Mouse (Mus musculus): Measurements from ENCODE around the gene Arhgap31.
"Not testable (repeated sequence)": the region's sequence is repeated elsewhere in the genome, so short reads cannot be mapped to it uniquely, and the experiment has no call there.

Gene Arhgap31

DNA sequence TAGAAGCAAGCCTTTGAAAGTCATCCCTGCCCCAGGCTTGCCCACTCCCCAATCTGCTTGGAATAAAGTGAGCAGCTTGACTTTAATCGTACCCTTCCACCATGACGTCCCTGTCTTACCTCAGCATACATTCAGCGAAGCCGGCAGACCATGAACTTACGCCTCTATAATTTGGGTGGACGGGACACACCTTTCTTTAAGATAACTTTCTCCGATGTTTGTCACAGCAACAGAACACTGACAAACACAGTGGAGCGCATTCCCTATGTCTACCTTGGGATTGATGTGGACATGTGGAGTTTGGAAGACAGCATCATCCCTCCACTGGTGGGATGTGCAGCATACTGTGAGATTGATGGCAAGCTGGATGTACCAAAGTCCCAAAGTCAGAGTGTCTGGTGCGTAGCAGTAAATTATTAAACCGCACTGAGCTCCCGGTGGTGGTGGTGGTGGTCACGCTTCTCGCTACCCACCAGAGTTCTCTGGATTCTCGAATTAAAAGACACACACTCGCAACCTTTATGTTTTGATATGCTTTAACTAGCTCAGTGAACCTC lies 15.6 kb upstream of the Arhgap31 start:
- DNase-seq (ENCODE audit: low spot score): no peak

DNA sequence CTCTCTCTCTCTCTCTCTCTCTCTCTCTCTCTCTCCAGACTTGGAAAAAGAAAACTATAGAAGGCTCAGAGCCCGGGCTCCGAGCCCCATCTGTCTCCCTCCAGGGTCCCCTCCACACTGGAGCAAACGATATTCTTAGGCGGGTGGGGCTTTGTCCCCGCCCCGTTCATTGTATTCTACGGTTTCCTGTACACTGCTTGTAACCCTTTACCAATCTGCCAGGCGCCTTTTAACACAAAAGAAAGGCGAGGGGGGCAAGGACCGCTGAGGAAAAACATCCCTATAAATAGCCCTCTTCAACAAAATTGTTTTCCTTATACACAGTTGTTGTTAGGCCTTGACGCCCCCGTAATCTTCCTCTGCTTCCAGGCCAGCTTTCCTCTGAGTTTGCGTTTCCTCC lies 11.9 kb upstream of the Arhgap31 start:
- DNase-seq (ENCODE audit: low spot score): no peak

DNA sequence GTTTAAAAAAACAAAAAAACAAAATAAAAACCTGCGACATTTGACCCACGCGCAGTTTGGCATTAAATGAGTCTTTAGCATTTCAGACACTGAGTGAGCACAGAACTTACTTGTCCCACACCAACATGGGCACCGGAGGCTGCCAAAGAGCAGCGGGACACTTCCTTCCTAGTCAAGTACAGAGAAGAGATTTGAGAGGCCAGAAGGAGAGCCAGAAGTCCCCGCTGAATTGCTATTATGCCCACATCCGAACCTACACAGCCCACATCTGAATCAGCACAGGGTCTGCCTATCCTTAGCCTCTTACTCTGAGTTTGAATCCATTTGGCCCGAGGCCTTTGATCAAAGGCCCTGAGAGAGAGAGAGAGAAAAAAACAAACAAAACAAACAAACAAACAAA lies 11.2 kb upstream of the Arhgap31 start:
- no peak for DNase-seq (ENCODE audit: low spot score)

DNA sequence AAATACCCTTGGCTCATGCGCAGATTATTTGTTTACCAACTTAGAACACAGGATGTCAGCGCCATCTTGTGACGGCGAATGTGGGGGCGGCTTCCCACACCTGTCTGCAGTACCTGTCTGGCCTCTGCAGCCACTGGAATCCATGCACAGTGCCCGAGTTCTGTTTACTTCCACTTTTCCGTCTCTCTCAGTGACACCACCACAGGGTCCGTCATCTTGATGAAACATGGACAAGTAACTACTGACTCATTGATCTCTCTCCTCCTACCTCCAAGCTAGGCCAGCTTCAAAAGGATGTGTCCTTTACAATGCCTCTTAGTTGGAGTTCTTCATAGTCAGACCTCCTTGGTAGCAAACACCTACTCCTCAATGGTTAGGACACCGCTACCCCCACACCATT lies 8.3 kb upstream of the Arhgap31 start:
- no peak for DNase-seq (ENCODE audit: low spot score)

DNA sequence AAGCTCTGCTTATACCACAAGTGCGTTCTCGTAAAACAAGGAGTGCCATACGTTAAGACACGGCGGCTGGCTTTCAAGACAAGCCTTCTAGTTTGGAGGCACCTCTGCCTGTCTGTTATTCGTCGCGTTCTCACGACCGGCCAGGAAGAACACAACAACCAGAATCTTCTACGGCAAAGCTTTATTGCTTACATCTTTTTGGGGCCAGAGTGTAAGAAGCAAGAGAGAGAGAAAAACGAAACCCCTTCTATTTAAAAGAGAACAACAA lies 1.1 kb upstream of the Arhgap31 start:
- not testable (repeated sequence) for DNase-seq (ENCODE audit: low spot score)

DNA sequence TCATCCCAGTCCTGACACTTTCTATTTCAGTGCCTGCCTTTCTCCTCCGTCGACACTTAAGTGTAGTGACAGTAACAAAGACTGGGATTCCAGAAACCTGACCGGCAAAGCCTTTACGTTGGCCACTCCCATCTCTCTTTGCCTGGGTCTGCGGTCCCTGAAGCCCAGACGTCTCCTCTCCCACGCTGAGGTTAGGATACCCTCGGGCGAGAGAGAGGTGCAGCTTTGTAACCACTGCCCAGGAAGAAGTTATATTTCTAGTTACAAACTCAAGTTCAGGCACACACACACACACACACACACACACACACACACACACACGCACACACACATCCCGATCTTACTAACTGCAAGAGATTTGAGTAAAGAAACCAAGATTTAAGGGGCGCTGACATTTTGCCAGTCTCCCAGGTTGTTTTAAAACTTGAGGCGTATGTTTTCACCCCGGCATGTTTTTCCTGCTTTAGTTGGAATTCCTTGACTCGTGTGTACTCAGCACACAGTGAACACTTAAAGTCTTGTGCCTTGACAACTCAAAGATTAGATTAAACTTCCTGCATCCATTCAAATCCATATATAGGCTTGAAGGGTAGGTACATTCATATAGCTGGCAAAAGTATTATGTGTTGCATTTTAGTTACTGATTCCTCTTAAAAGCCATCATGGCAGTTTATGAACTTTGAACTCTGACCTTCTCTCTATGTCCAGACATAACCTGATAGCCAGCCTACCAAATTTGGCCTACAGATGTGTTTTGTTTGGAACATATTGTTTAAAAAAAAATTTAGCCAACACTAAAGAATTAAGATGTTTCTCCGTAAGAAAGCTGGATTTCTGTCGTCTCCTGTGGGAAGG lies 557 bp upstream of the Arhgap31 start:
- no peak for DNase-seq (ENCODE audit: low spot score)

DNA sequence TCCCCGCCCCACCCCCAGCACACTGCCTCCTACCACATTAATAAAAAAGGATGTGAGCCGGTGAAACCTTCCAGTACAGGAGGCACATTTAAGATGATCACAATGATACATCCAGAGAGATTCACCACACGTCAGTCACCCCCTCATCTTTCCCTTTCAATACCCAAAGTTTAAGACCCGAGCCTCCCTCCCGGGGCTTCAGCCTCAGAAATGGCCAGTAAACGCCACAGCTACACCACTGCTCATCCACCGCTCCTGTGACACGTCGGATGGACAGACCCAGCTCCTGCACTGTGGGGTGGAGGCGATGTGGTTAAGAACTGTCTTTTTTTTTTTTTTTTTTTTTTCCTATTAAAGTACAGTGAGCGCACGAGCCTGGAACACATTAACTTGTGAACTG lies 969 bp downstream of the Arhgap31 start:
- DNase-seq (ENCODE audit: low spot score): no peak

DNA sequence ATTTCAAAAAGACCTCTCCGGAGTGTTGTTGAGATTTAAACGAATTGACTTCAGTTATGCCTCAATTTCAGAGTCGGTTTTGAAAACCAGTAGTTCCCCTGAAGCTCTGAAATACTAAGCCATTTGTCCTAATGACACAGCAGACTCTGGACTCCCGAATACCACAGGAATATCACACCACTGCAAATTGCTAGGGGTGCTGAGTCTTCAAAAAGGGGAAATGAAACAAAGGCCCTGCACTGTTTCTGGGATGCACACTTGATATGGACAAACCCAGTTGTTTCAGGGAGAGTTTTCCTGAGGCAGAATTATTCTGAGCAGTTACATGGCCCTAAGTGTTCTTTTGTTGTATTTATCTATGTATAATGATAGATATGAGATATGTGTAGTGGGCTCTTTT lies 1.8 kb downstream of the Arhgap31 start:
- no peak for DNase-seq (ENCODE audit: low spot score)

DNA sequence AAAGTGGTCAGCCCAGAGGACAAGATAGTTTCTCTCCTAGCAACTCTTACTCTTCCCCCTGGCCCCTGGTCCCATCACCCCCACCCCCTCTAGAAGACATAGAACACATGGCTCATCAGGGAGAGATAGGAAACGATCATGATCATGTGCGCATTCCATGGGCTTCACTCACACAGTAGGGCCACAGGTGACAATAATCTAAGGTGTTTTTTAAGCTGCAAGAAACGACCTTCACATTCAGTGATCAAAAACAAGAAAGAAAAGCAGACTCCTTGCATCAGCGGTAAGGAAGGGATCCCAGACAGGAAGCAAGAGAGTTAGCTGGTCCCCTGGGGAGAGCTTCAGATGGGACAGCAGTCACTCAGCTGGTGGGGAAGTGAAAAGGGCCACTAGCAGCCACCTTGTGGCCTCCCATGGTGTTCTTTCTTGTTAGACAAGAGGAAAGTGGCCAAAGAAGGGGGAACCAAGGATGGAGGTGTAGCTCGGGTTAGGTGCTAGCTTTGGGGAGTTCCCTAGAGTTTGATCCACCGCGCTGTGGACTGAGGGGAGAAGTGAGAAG lies 4.0 kb downstream of the Arhgap31 start:
- DNase-seq (ENCODE audit: low spot score): no peak

DNA sequence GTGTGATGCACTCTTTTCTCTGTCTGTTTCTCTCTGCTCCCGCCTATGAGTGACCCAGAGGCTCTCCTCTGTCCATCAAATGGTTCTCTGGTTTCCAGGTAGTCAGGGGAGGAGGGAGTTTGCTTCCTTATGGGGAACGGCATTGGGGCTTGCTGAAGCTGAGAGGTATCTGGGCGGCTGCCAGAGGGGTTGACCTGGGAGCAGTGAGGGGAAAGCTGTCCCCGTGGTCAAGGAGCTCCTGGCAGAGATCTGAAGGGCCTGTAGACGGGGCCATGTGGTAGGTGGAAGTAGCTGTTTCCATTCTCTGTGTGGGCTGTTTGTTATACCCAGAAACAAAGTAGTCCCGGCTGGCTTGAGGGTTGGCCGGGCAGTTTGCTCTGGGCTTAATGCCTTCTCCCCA lies 6.3 kb downstream of the Arhgap31 start:
- no peak for DNase-seq (ENCODE audit: low spot score)

DNA sequence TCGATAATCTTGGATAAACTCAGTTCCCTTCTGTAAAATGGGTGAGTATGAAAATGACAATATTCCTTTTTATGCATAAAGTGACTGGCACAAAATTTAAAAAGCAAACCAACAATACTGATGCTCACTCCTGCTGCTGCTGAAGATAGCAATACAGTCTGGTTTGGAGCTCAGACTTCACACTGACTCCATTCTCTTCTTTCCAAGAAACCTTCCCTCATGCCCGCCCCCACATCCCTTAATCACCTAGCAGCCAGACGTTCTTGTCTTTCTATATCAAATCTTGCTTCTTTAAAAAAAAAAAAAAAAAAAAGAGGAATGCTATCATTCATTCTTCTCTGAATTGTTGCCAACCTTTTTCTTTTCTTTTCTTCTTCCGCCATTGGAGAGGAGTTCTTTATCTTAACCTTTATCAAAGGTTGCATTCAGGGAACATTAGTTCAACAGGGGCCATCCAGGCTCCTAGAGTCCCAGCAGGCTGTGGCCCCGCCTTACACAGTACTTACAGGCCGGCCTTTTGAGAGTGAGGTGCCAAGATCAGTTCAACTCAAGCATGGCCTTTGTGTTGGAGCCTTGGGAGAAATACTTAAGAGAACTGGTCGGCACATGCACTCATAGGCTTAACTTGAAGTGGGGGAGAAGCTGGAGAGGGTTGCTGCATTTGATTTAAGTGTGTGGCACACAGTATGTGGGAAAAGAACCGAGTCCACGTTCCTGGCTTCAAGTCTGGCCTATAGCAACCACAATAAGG lies 7.4 kb downstream of the Arhgap31 start:
- DNase-seq (ENCODE audit: low spot score): no peak

DNA sequence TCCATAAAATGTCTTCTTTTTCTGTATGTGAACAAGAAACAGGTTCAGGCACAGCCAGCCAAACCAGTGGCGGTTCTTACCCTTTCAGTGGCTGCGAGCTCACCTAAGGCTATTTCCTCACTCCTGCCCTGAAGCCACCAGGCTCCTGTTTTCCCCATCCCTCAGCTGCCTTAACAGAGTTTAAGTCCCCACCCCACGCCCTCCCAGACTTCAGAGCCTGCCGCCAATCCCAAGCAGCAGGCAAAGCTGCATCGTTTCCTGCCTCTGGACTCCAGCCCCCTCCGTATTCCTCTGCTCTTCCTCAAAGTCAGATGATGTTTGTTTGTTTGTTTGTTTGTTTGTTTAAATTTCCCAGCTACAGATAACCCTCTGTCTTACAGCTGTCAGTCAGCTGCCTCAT lies 9.6 kb downstream of the Arhgap31 start:
- no peak for DNase-seq (ENCODE audit: low spot score)

DNA sequence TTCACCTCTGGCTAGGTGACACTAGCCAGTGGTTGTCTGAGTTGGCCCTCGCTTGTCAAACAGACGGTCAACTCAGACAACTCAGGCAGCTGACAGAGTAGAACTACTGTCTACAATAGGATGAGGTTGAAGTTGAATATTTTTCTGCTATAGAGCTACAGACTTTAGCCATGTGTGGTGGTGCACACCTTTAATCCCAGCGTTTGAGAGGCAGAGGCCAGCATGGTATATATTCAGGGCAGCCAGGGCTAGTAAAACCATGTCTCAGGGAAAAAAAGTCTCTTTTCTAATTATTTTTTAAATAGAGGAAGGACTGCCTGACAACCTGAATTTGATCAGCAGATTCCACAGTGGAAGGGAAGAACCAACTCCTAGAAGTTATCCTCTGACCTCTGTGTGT lies 10.8 kb downstream of the Arhgap31 start:
- DNase-seq (ENCODE audit: low spot score): no peak

DNA sequence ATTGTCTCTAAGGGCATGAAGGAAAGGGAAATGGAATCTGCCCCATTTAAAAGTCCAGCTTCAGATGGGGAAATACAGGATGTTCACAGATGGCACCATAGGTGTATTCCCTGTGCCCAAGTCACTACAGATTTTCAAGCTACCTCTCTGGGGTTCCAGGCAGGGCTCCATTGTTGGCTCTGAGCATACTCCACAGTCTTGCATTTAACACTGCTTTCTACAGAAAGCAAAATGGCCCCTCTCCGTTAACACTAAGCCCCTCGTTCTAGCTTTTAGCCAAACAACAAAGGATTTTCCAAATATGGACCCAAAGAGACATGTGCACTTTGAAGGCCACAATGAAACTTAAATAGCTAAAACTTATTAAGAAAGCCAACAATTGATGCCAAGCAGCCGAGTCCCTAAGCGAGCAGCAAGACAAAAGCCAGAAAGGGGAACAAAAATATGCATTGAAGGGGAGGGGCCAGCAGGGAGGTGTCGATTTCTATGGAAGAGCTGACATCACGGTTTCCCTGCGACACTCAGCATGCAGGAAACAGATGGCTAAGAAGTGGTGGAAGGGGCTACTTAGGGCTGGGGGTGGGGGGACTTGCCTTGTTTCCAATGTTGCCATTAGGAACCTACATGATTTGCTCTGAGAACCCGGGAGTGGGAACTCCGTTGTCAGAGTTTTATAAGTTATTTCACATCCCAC lies 11.4 kb downstream of the Arhgap31 start:
- DNase-seq (ENCODE audit: low spot score): no peak

DNA sequence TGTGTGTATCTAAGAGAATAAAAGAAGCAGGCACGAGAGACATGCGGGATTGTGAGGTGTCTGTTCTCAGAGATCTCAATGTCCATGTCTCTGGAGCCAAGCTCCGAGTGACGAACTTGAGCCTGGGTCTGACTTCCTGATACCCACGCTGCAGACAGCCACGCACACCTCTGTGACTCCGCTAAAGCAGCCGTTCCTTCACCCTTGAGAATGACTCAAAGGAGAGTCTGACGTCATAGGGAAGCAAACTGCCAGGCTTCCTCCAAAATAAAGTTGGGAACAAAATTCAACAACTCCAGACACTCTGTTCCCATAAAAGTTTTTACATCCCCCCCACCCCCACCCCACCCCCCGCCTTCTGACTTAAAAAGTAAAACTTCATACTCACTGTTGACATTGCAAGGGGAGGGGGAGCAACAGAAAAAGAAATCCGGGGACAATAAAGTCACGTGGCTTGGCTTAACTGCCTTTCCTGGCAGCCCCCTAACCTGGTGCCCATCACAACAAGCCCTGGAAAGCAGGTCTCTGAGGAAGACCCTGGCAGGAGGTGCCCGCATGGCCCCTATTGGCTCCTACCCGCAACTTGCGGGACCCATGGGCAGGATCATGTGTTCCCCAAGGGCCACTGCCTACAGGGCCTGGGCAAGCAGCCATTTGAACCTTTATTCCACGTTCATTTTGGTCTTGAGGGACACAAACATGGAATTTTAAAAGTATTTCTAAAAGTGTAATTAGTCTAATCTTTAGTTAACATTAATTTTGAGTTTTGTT lies 12.5 kb downstream of the Arhgap31 start:
- DNase-seq (ENCODE audit: low spot score): no peak

DNA sequence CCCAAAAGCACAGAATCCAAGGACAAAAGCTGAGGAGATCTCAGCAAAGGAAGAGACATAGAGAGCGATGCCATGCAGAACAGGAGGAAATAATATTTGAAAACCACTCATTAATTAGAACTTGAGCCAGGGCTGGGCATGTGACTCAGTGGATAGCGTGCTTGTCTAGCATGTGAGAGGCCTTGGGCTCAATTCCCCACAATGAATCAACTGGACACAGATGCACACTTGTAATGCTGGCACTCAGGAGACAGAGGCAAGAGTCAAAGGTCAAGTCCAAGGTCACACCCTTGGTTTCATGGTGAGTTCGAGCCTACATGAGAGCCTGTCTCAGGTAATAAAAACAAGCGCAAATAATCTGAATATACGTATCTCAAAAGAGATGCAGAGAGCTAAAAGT lies 15.5 kb downstream of the Arhgap31 start:
- no peak for DNase-seq (ENCODE audit: low spot score)

DNA sequence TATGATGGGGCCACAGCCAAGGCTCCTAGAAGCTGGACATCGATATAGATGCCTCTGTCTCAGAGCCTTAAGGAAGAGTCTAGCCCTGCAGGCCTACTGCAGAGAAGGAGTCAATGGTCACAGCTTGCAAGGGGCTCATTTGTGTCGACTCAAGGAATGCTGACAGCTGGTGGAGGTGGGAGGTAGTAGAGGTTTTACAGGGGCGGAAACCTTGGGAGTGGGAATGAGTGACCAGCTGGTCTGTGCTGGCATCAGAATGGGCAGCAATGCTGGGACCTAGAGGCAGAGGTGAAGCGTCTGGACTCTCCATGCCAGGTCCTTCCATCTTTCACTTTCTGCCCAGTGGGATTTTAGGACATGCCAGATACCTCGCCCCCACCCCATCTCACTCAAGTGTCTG lies 17.5 kb downstream of the Arhgap31 start:
- no peak for DNase-seq (ENCODE audit: low spot score)

DNA sequence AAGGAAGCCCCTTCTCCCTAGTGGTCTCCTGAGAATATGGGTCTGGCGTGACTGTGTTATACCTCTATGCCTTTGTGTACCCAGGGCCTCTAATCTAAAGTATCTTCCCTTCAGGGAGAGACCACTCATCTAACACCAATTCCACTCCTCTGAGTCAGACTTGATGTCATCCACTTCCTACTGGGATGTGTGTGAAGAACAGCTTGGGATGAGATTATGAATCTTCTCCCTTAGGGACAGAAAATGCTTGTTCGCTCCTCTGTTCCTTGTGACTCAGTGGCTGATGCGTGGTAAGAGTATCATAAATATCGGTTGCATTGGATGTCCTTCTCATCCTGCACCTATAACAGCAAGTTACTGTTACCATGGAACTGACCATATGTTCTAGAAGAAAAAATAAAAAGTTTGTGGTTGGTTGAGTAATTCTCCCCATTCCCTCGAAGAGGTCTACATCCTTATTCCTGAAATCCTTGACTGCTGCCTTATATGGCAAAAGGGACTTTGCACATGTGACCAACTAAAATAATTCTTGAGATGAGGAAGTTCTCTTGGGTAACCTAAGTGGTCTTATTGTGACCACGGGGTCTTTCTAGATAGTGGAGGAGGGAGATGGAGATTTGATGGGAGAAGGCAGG lies 18.1 kb downstream of the Arhgap31 start:
- no peak for DNase-seq (ENCODE audit: low spot score)

DNA sequence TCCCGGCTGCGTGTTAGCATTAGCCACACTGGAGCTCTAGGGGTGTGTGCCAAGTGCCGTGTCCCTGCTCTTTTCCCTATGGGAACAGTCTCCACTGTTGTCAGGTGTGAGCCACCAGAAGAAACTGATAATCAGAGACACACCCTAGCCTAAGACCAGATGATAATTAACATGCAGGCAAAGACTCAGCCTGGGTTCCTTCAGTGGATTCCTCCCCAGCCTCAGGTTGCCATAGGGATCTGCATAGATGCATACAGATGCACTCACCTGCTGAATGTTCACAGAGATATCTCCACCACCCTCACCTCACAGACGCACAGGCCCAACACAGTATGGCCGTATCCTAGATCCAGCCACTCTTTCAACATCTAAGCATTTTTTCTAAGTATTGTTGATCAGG lies 22.6 kb downstream of the Arhgap31 start:
- no peak for DNase-seq (ENCODE audit: low spot score)

DNA sequence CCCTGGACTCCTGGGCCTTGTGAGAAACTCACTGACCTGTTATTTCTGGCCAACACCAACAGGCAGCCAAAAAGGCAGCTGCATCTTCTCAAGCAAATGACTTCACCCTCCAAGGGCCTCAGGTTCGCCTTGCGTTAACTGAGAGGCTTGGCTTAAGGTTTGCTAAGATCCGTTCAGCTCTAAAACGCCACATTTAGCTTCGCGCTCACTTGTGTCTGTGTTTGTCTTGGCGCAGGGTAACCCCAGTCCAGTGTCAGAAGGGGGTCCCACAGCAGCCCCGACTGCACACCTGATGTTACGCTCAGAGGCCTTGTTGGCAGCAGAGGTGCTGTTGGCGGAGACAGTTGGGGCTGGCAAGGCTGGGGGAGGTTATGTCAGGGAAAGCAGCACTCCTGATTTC lies 23.3 kb downstream of the Arhgap31 start:
- no peak for DNase-seq (ENCODE audit: low spot score)

DNA sequence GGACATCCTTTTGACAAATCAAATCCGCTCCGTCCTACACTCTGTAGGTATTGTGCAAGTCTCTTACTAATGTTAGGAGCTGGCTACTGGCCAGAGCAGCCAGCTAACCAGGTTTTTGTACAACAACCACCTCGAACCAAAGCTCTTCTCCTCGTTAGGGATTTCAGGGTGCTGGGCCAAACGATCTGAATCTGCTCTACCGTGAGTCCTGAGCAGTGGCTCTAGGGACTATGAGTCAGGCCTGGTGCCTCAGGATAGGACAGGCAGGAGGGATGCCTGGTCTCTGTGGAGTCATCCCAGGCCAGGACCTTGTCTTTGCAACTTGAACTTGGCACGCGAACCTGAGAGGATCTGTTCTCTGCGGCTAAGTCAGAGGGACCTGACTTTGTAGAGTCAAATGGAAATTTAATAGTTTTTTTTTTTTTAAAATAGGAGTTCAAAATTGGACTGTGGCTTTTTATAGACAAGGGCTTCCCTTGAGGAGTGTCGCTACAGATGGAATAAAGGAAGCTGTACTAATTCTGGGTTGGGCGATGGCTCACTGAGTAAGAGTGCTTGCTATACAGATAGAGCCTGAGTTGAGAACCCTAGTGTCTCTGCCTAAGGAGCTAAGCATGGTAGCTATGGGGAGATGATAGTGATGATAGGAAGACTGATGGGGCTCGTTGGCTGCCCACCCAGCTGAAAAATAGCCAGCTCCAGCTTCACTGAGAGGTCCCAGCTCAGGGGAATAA lies 24.4 kb downstream of the Arhgap31 start:
- DNase-seq (ENCODE audit: low spot score): no peak

Measured in left cerebral cortex, adult 11 months (tissue).